Mouse (Mus musculus) kidney, embryonic 14.5 days (tissue): ENCODE data around the gene Tex26. TPM values are rescaled to one million over a fixed set of nuclear protein-coding genes. Genes with fewer than 3 reads are reported as not detected.

Experiments
- ATAC-seq: fragments of 200-750 bp; cut with Nextera tagmentation; 2 replicates; pipeline ENCODE4 v1.8.0; 2017; ENCODE audit warnings: moderate number of reproducible peaks, mild to moderate bottlenecking, moderate TSS enrichment, moderate library complexity; ENCODE audit not compliant: low FRiP score, low TSS enrichment
- H3K27ac ChIP-seq: fragments of 300-500 bp; sonication (generic); 2 replicates; pipeline ENCODE4 v1.5.1; 2014; ENCODE audit warnings: low read depth, mild to moderate bottlenecking, low read length, moderate library complexity, mixed read lengths
- H3K27me3 ChIP-seq: fragments of 300-500 bp; sonication (generic); 2 replicates; pipeline ENCODE4 v1.6.1; 2014; ENCODE audit warnings: mild to moderate bottlenecking, low read length; ENCODE audit not compliant: control insufficient read depth, insufficient read depth
- H3K36me3 ChIP-seq: fragments of 300-500 bp; sonication (generic); 2 replicates; pipeline ENCODE4 v1.6.1; 2014; ENCODE audit warnings: low read length, mixed read lengths; ENCODE audit not compliant: control insufficient read depth, insufficient read depth
- H3K4me1 ChIP-seq: fragments of 300-500 bp; sonication (generic); 2 replicates; pipeline ENCODE4 v1.6.1; 2014; ENCODE audit warnings: low read length, mixed read lengths; ENCODE audit not compliant: control insufficient read depth, insufficient read depth
- H3K4me2 ChIP-seq: fragments of 300-500 bp; sonication (generic); replicated peaks from 2 replicates; pipeline ENCODE4 v1.6.1; 2014; ENCODE audit warnings: low read depth, mild to moderate bottlenecking, low read length
- H3K4me3 ChIP-seq: fragments of 300-500 bp; sonication (generic); 2 replicates; pipeline ENCODE4 v1.5.1; 2014; ENCODE audit warnings: mild to moderate bottlenecking, low read length
- H3K9ac ChIP-seq: fragments of 300-500 bp; sonication (generic); 2 replicates; pipeline ENCODE4 v1.6.1; 2014; ENCODE audit warnings: low read depth, mild to moderate bottlenecking, low read length, moderate library complexity
- H3K9me3 ChIP-seq: fragments of 300-500 bp; sonication (generic); 2 replicates; pipeline ENCODE4 v1.6.1; 2016; ENCODE audit warnings: low read length; ENCODE audit not compliant: control insufficient read depth
- WGBS: fragments of 180-500 bp; shearing (Covaris S2); extraction: QIAGEN DNeasy Blood & Tissue Kit; methylation state at CpG from one replicate; pipeline ENCODE4 v1.1.7; 2014; 5-methylcytosine and 5-hydroxymethylcytosine counted together
- polyA plus RNA-seq: library from polyadenylated mRNA; unstranded; fragments of >200 nt; fragmentation: Nextera tagmentation; extraction: Ambion mirVana; gene quantifications from 2 replicates; pipeline ENCODE4 v1.2.1, GENCODE M21; 2014

The Tex26 gene
- polyA plus RNA-seq, 1 experiment from 2014 or later, result 0.19 TPM

GRCm38 (mm10) chr5:149462071-149462470 is 22.6 kb downstream of the Tex26 start:
- Histone ChIP-seq H3K36me3 (no peaks in the 10 kb centered on the region), H3K27ac (no peak overlapping the region), H3K4me2 (no peak overlapping the region), H3K9ac (no peak overlapping the region), H3K4me3 (no peak overlapping the region), H3K9me3 (no peaks in the 10 kb centered on the region), H3K4me1 (no peaks in the 10 kb centered on the region), H3K27me3 (no peaks in the 10 kb centered on the region)
- WGBS, result 78% methylated on average over 3 of the region's 3 CpGs
- no peak for ATAC-seq

GRCm38 (mm10) chr5:149465305-149465704 is 25.8 kb downstream of the Tex26 start:
- 28% methylated on average over 5 of the region's 5 CpGs for WGBS
- H3K27ac ChIP-seq, result no peak overlapping the region
- H3K4me2 ChIP-seq, result no peak overlapping the region
- ATAC-seq, result no peak
- H3K4me1 ChIP-seq, result no peaks in the 10 kb centered on the region
- H3K4me3 ChIP-seq, result no peak overlapping the region
- no peak overlapping the region for H3K9ac ChIP-seq
- no peaks in the 10 kb centered on the region for H3K36me3 ChIP-seq
- no peaks in the 10 kb centered on the region for H3K27me3 ChIP-seq
- no peaks in the 10 kb centered on the region for H3K9me3 ChIP-seq

- 94% methylated on average over 9 of the region's 9 CpGs for WGBS
- H3K9me3 ChIP-seq, result peaks cover 3% of the 10 kb centered on the region; the same call in 1 of the 2 replicates
- no peaks in the 10 kb centered on the region for H3K36me3 ChIP-seq
- no peak overlapping the region for H3K9ac ChIP-seq
- no peak overlapping the region for H3K27ac ChIP-seq
- H3K4me3 ChIP-seq, result no peak overlapping the region
- no peak overlapping the region for H3K4me2 ChIP-seq
- no peaks in the 10 kb centered on the region for H3K27me3 ChIP-seq
- no peaks in the 10 kb centered on the region for H3K4me1 ChIP-seq
- no peak for ATAC-seq
These were observed 34.7 kb downstream of the Tex26 start for GRCm38 (mm10) chr5:149474142-149474541.

- Histone ChIP-seq H3K9ac (no peak overlapping the region), H3K9me3 (peaks cover 3% of the 10 kb centered on the region; the same call in 1 of the 2 replicates), H3K4me3 (no peak overlapping the region), H3K36me3 (no peaks in the 10 kb centered on the region), H3K4me2 (no peak overlapping the region), H3K27me3 (no peaks in the 10 kb centered on the region), H3K4me1 (no peaks in the 10 kb centered on the region), H3K27ac (no peak overlapping the region)
- ATAC-seq, result no peak
- 86% methylated on average over 16 of the region's 16 CpGs for whole genome bisulfite sequencing
These were observed 35.4 kb downstream of the Tex26 start for GRCm38 (mm10) chr5:149474701-149475468.

GRCm38 (mm10) chr5:149481920-149482319 is 42.5 kb downstream of the Tex26 start:
- ATAC-seq, result no peak
- no peaks in the 10 kb centered on the region for H3K4me1 ChIP-seq
- H3K4me2 ChIP-seq, result no peak overlapping the region
- H3K27me3 ChIP-seq, result no peaks in the 10 kb centered on the region
- WGBS, result 93% methylated on average over 7 of the region's 7 CpGs
- H3K27ac ChIP-seq, result no peak overlapping the region
- H3K9ac ChIP-seq, result no peak overlapping the region
- H3K9me3 ChIP-seq, result no peaks in the 10 kb centered on the region
- no peaks in the 10 kb centered on the region for H3K36me3 ChIP-seq
- no peak overlapping the region for H3K4me3 ChIP-seq

- H3K27ac ChIP-seq, result no peak overlapping the region
- H3K36me3 ChIP-seq, result no peaks in the 10 kb centered on the region
- no peaks in the 10 kb centered on the region for H3K4me1 ChIP-seq
- WGBS, result 69% methylated on average over 12 of the region's 12 CpGs
- no peak overlapping the region for H3K4me2 ChIP-seq
- no peak overlapping the region for H3K4me3 ChIP-seq
- no peaks in the 10 kb centered on the region for H3K9me3 ChIP-seq
- no peaks in the 10 kb centered on the region for H3K27me3 ChIP-seq
- H3K9ac ChIP-seq, result no peak overlapping the region
- ATAC-seq, result no peak
These were observed 44.0 kb downstream of the Tex26 start for GRCm38 (mm10) chr5:149483321-149484052.

GRCm38 (mm10) chr5:149484270-149484669 is 44.8 kb downstream of the Tex26 start:
- no peak overlapping the region for H3K4me2 ChIP-seq
- H3K27ac ChIP-seq, result no peak overlapping the region
- no peaks in the 10 kb centered on the region for H3K9me3 ChIP-seq
- 49% methylated on average over 12 of the region's 12 CpGs for WGBS
- H3K4me1 ChIP-seq, result no peaks in the 10 kb centered on the region
- no peaks in the 10 kb centered on the region for H3K27me3 ChIP-seq
- H3K36me3 ChIP-seq, result no peaks in the 10 kb centered on the region
- no peak overlapping the region for H3K9ac ChIP-seq
- 0 out of 2 replicates have a peak, but pooled peaks have one; percentile 52 for ATAC-seq
- H3K4me3 ChIP-seq, result no peak overlapping the region

GRCm38 (mm10) chr5:149485447-149485846 is 46.0 kb downstream of the Tex26 start:
- H3K9ac ChIP-seq, result no peak overlapping the region
- no peak for ATAC-seq
- no peaks in the 10 kb centered on the region for H3K9me3 ChIP-seq
- H3K36me3 ChIP-seq, result no peaks in the 10 kb centered on the region
- no peak overlapping the region for H3K27ac ChIP-seq
- 92% methylated on average over 6 of the region's 6 CpGs for WGBS
- H3K4me3 ChIP-seq, result no peak overlapping the region
- no peak overlapping the region for H3K4me2 ChIP-seq
- H3K27me3 ChIP-seq, result no peaks in the 10 kb centered on the region
- no peaks in the 10 kb centered on the region for H3K4me1 ChIP-seq

GRCm38 (mm10) chr5:149488360-149489021 is 49.0 kb downstream of the Tex26 start:
- Histone ChIP-seq H3K9me3 (no peaks in the 10 kb centered on the region), H3K27ac (no peak overlapping the region), H3K9ac (no peak overlapping the region), H3K4me2 (no peak overlapping the region), H3K4me1 (no peaks in the 10 kb centered on the region), H3K4me3 (no peak overlapping the region), H3K27me3 (no peaks in the 10 kb centered on the region), H3K36me3 (no peaks in the 10 kb centered on the region)
- WGBS, result 50% methylated on average over 11 of the region's 11 CpGs
- no peak for ATAC-seq
